Mouse (Mus musculus) kidney, embryonic 16.5 days (tissue): ENCODE data around the gene Hyal1. TPM values are rescaled to one million over a fixed set of nuclear protein-coding genes. Genes with fewer than 3 reads are reported as not detected.
A peak's percentile ranks its signal among the peaks of the same experiment; 100 is the strongest.

Source experiments
- ATAC-seq: fragments of 200-750 bp; cut with Nextera tagmentation; 2 replicates; pipeline ENCODE4 v1.8.0; 2017; ENCODE audit warnings: moderate TSS enrichment; ENCODE audit not compliant: low FRiP score, low TSS enrichment
- H3K27ac ChIP-seq: fragments of 300-500 bp; sonication (generic); 2 replicates; pipeline ENCODE4 v1.5.1; 2014; ENCODE audit warnings: low read length
- H3K27me3 ChIP-seq: fragments of 300-500 bp; sonication (generic); 2 replicates; pipeline ENCODE4 v1.6.1; 2014; ENCODE audit warnings: low read length, control low read depth, mixed read lengths; ENCODE audit not compliant: insufficient read depth
- H3K36me3 ChIP-seq: fragments of 300-500 bp; sonication (generic); 2 replicates; pipeline ENCODE4 v1.6.1; 2014; ENCODE audit warnings: low read length, control low read depth, mixed read lengths; ENCODE audit not compliant: insufficient read depth
- H3K4me1 ChIP-seq: fragments of 300-500 bp; sonication (generic); 2 replicates; pipeline ENCODE4 v1.6.1; 2014; ENCODE audit warnings: low read length, control low read depth, mixed read lengths; ENCODE audit not compliant: insufficient read depth
- H3K4me2 ChIP-seq: fragments of 300-500 bp; sonication (generic); replicated peaks from 2 replicates; pipeline ENCODE4 v1.6.1; 2014; ENCODE audit warnings: low read depth, low read length
- H3K4me3 ChIP-seq: fragments of 300-500 bp; sonication (generic); 2 replicates; pipeline ENCODE4 v1.5.1; 2014; ENCODE audit warnings: mild to moderate bottlenecking, low read length
- H3K9ac ChIP-seq: fragments of 300-500 bp; sonication (generic); replicated peaks from 2 replicates; pipeline ENCODE4 v1.6.1; 2014; ENCODE audit warnings: low read length
- H3K9me3 ChIP-seq: fragments of 300-500 bp; sonication (generic); 2 replicates; pipeline ENCODE4 v1.6.1; 2016; ENCODE audit warnings: low read length, control low read depth
- WGBS: fragments of 180-500 bp; shearing (Covaris S2); extraction: QIAGEN DNeasy Blood & Tissue Kit; methylation state at CpG from one replicate; pipeline ENCODE4 v1.1.7; 2014; 5-methylcytosine and 5-hydroxymethylcytosine counted together
- polyA plus RNA-seq: library from polyadenylated mRNA; unstranded; fragments of >200 nt; fragmentation: Nextera tagmentation; extraction: Ambion mirVana; gene quantifications from 2 replicates; pipeline ENCODE4 v1.2.1, GENCODE M21; 2015

Gene Hyal1
- polyA plus RNA-seq, 1 experiment from 2014 or later: 10.6 TPM

DNA sequence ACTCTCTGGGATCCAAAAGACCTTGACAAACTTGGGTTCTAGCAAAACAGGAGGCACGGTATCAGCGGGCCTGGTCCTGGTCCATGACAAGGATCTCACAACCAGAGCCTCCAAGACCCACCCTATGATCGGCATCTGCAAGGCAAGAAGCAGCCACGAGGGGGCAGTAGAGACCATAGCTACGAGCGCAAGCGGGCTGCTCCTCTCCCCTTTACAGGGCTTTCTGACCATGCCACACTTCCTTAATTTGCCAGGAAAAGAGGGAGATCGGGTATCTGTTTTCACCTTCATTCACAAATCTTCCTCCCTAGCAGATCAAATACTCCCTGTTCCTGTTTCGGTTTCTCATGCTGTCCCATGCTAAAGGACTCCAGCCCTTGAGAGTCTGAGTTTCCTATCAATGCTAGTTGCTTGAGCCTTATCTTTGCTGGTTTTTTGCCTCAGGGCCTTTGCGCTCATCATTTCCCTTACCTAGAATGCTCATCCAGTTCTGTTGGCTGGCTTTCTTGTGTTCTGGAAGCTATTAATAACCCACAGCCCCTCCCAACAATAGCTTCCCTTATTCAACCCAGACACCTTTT, 25.4 kb downstream of the Hyal1 start:
- peak; percentile 20; the same call in 1 of the 2 replicates for ATAC-seq
- Histone ChIP-seq H3K9me3 (no peaks in the 10 kb centered on the region), H3K36me3 (peaks cover 3% of the 10 kb centered on the region; the same call in 1 of the 2 replicates), H3K4me1 (peaks cover 56% of the 10 kb centered on the region), H3K27me3 (no peaks in the 10 kb centered on the region), H3K9ac (peak overlapping the region; percentile 45), H3K4me3 (no peak overlapping the region), H3K27ac (peak overlapping the region; percentile 21; the same call in 1 of the 2 replicates), H3K4me2 (0 out of 2 replicates have a peak overlapping the region, but pooled peaks have one; percentile 28)
- WGBS: 9% methylated on average over 10 of the region's 10 CpGs

DNA sequence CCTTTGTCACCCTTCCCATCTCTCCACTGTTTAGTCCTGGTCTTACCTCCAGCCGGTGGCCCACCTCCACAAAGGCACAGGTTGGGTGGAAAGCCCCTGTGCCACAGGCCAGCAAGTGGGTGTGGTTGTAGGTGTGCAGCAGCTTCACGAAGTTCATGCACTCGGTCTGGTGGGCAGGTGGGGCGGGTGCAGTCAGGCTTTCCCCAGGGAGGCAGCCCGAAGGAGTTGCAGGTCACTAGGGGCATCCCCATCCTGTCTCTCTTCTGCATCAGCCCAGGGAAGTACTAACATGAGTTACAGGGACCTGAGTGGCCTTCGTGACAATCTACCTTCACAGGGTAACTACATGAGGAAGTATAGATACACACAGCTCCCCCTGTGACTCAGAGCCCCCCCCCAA, 26.5 kb downstream of the Hyal1 start:
- Histone ChIP-seq H3K9me3 (no peaks in the 10 kb centered on the region), H3K9ac (no peak overlapping the region), H3K4me1 (peaks cover 66% of the 10 kb centered on the region), H3K4me3 (no peak overlapping the region), H3K27ac (no peak overlapping the region), H3K36me3 (peaks cover 3% of the 10 kb centered on the region; the same call in 1 of the 2 replicates), H3K27me3 (no peaks in the 10 kb centered on the region), H3K4me2 (no peak overlapping the region)
- ATAC-seq: no peak
- 51% methylated on average over 6 of the region's 6 CpGs for WGBS

DNA sequence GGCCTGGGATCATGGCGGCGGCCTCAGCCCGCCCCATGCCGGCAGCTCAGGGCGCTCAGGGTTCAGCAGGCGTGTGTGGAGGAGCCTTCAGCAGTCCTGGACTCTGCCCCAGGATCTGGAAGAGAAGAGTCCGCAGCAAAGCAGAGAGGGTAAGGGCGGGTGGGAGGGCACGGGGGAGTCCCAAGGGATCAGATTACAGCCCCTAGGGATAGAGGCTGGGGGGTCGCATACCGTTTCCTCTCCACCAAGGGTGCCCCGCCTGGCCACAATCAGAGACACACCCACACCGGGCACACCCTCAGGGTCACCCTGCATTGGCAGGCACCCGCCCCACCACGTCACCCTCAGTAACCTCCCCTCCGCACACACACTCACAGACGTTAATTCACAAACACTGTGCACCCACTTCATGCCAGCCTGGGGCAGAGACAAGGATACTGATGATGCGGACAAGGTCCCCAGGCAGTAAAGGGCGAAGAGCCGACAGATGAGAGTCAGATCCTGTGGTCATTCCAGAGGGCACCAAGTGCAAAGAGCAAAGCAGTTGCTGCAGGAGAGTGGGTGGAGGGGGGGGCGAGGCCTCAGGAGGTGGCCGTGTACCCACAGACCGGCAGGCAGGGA, 28.4 kb downstream of the Hyal1 start:
- peak overlapping the region; percentile 40 for H3K4me3 ChIP-seq
- no peaks in the 10 kb centered on the region for H3K27me3 ChIP-seq
- H3K9me3 ChIP-seq: no peaks in the 10 kb centered on the region
- peak overlapping the region; percentile 73 for H3K9ac ChIP-seq
- H3K36me3 ChIP-seq: peaks cover 3% of the 10 kb centered on the region; the same call in 1 of the 2 replicates
- H3K4me1 ChIP-seq: peaks cover 79% of the 10 kb centered on the region
- 25% methylated on average over 22 of the region's 23 CpGs for WGBS
- H3K4me2 ChIP-seq: peak overlapping the region; percentile 60
- peak; percentile 78 for ATAC-seq
- peak overlapping the region; percentile 94 for H3K27ac ChIP-seq

DNA sequence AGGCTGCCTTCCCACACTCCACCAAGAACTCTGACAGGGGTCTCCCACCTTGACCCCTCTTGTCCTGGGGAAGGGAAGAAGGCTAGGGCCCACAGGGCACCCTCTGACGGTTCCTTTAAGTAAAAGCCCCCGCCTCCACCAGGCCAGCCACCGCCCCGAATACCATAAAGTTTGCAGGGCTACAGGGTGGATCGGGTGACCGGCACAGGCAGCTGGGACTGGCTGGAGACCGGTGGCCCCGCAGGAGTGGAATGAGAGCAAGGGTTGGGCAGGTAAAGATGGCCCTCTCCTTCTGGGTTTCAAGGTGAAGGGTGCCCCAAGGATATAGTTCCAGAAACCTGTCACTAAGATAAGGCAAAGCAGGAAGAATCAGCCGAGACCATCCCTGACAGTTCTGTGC, 29.9 kb downstream of the Hyal1 start:
- Histone ChIP-seq H3K9ac (peak overlapping the region; percentile 54), H3K4me1 (peaks cover 83% of the 10 kb centered on the region), H3K36me3 (no peaks in the 10 kb centered on the region; the same call in 1 of the 2 replicates), H3K27ac (peak overlapping the region; percentile 94), H3K9me3 (no peaks in the 10 kb centered on the region), H3K27me3 (no peaks in the 10 kb centered on the region), H3K4me3 (peak overlapping the region; percentile 32), H3K4me2 (peak overlapping the region; percentile 49)
- no peak for ATAC-seq
- WGBS: 15% methylated on average over 9 of the region's 9 CpGs

DNA sequence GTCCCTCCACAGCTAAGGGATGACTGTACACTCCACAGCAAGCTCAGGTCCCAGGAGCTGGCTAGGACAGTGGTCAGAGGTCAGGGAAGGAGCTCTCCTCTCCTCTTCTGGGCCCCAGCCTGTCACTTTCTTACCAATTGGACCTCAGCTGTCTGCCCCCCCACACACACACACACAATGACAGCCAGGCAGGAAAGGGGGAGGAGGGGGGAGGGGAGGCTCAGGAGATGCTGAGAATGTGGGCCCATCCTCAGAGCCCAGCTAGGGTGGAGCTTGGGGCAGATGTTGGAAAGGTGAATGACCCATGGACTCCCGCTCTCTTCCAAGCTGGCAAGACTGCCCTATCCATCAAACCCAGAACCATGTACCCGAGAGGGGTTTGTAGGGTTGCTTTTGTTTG, 30.3 kb downstream of the Hyal1 start:
- peaks cover 84% of the 10 kb centered on the region for H3K4me1 ChIP-seq
- H3K27me3 ChIP-seq: no peaks in the 10 kb centered on the region
- H3K36me3 ChIP-seq: no peaks in the 10 kb centered on the region
- peak overlapping the region; percentile 94 for H3K27ac ChIP-seq
- no peaks in the 10 kb centered on the region for H3K9me3 ChIP-seq
- peak overlapping the region; percentile 49 for H3K4me2 ChIP-seq
- no peak for ATAC-seq
- H3K9ac ChIP-seq: peak overlapping the region; percentile 54
- peak overlapping the region; percentile 32 for H3K4me3 ChIP-seq
- WGBS: 54% methylated on average over 2 of the region's 2 CpGs

DNA sequence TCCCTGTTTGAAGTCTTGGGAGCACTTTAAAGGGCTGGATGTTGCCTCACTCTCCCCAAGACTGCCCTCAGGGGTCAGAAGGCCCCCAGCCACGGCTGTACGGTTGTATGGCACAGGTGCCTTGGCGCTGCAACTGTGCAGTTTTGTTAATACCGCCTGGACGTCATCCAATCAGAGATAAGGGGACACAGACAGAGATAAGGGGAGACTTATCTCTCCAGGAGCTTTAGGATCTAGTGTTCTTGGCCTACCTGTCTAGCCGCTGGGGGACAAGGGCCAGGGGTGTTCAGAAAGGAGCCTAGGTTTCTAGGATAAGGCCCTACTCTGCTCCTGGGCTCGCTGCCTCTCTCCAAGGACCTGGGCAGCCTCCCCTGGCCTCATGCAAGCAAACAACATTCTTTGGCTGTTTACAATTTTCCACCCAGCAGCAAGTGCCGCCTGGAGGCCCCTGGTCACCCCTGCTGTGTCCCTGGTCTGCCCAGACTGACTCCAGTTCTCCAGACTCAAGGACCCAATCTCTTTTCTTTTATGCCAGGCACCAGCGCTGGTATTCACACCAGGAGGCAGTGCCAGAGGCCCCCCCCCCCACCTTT, 31.0 kb downstream of the Hyal1 start:
- ATAC-seq: no peak
- H3K9me3 ChIP-seq: no peaks in the 10 kb centered on the region
- peak overlapping the region; percentile 32; the same call in 1 of the 2 replicates for H3K4me3 ChIP-seq
- WGBS: 63% methylated on average over 9 of the region's 9 CpGs
- H3K27me3 ChIP-seq: no peaks in the 10 kb centered on the region
- H3K27ac ChIP-seq: peak overlapping the region; percentile 94
- peak overlapping the region; percentile 54 for H3K9ac ChIP-seq
- H3K4me1 ChIP-seq: peaks cover 84% of the 10 kb centered on the region
- H3K36me3 ChIP-seq: no peaks in the 10 kb centered on the region
- H3K4me2 ChIP-seq: peak overlapping the region; percentile 49

DNA sequence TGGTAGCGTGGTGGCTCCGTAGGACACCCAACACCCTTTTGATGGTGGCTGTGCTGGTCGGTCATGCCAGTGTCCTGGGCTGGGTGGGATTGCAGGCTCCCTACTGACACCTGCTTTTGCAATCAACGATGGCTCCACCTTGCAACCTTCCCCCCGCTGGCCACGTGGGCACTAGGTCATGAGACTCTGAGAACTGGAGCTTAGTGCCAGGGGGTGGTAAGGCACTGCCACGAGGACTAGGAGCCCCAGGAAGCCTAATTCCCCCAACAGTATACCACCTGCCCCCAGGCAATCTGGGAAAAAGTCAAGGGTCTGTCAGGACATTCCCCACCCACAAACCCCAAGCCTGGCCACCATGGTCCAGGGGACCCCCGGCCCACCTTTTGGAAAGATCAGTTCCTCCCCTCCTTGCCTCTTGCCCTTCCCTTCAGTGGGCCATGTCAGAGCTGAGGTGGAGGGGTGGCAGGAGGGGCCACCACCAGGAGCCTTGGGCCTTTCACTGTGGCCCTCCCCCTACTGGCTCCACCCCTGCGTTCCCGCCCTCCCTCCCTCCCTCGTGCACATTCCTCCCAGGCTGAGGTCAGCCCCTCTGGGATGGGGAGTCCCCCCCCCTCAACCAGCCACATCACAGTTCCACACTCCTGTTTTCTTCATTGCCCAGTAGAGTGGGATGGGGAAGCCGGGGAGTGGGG, 32.2 kb downstream of the Hyal1 start, which contains the start of gene Sema3b:
Gene Sema3b, minus strand, starts transcription at position 489 of the 692 bp plus-strand sequence.
- Histone ChIP-seq H3K9ac (peak within 1 kb of the TSS; percentile 34; the same call in 1 of the 2 replicates), H3K4me1 (peaks cover 77% of the 10 kb centered on the region), H3K4me2 (peak within 1 kb of the TSS; percentile 49; the same call in 1 of the 2 replicates), H3K27me3 (no peaks in the 10 kb centered on the region), H3K9me3 (no peaks in the 10 kb centered on the region), H3K4me3 (no peak within 1 kb of the TSS), H3K27ac (peak within 1 kb of the TSS; percentile 94), H3K36me3 (peaks cover 1% of the 10 kb centered on the region; the same call in 1 of the 2 replicates)
- WGBS: 38% methylated on average over 11 of the region's 12 CpGs
- no peak for ATAC-seq

DNA sequence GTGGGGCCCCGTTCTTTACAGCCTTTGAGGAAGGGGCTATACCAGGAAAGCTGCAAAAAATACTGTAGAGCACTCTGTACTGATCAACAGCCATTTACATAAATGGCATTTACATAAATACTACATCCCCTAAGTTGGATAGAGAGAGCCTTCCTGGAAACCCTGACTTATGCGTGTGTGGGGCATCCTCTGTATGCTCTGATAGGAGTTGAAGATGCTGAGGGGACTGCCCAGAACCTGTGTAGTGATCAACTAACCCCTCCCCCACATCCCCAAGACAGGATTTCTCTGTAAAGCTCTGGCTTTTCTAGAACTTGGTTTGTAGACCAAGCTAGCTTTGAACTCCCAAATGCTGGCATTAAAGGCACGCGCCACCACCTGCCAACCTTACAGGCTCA, 32.7 kb downstream of the Hyal1 start:
- WGBS: 66% methylated on average over 4 of the region's 4 CpGs
- H3K9me3 ChIP-seq: no peaks in the 10 kb centered on the region
- peaks cover 7% of the 10 kb centered on the region; the same call in 1 of the 2 replicates for H3K36me3 ChIP-seq
- H3K4me2 ChIP-seq: no peak overlapping the region
- no peak for ATAC-seq
- peaks cover 72% of the 10 kb centered on the region for H3K4me1 ChIP-seq
- no peak overlapping the region for H3K27ac ChIP-seq
- H3K27me3 ChIP-seq: no peaks in the 10 kb centered on the region
- H3K4me3 ChIP-seq: no peak overlapping the region
- H3K9ac ChIP-seq: no peak overlapping the region; the same call in 1 of the 2 replicates

DNA sequence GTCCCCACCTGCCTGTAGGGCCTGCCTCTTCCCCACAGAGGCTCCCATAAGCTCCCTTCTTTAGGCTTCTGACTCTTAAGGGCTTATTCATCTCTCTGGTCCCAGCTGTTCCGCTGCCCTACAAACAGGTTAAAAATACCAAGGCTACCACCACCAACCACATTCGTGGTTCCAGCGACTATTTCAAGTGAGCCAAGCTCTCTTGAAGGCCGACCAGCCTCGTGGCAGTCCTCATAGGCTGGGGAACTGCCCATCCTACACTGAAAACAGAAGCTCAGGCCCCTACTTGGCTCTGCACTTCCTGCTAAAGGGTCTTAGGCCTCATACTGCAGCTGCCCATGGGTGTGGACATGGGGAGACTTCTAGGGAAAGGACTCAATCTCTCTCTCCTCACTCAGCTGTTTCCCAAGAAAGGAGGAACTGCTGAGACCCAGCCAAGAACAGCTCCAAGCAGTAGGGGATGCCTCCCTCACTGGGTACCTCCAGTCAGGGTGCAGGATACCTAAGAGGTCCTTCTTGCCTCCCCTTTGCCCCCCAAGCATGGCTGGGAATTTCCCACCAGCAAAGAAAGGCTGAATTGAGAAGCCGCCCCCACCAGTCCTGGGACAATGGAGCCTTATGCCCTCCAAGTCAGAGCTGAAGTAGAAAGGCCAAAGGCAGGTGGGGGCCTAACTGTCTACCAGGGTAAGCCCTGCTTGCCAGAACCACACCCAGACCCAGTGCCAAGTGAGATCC, 34.9 kb downstream of the Hyal1 start:
- 79% methylated on average over 6 of the region's 6 CpGs for WGBS
- no peak; the same call in 1 of the 2 replicates for ATAC-seq
- Histone ChIP-seq H3K9me3 (no peaks in the 10 kb centered on the region), H3K36me3 (peaks cover 28% of the 10 kb centered on the region), H3K4me3 (peak overlapping the region; percentile 46; the same call in 1 of the 2 replicates), H3K4me1 (peaks cover 50% of the 10 kb centered on the region), H3K27me3 (no peaks in the 10 kb centered on the region), H3K9ac (peak overlapping the region; percentile 77), H3K27ac (peak overlapping the region; percentile 95), H3K4me2 (peak overlapping the region; percentile 86)
